ENCODE assay signal across 8 mouse cellular contexts in the genomic region with DNA sequence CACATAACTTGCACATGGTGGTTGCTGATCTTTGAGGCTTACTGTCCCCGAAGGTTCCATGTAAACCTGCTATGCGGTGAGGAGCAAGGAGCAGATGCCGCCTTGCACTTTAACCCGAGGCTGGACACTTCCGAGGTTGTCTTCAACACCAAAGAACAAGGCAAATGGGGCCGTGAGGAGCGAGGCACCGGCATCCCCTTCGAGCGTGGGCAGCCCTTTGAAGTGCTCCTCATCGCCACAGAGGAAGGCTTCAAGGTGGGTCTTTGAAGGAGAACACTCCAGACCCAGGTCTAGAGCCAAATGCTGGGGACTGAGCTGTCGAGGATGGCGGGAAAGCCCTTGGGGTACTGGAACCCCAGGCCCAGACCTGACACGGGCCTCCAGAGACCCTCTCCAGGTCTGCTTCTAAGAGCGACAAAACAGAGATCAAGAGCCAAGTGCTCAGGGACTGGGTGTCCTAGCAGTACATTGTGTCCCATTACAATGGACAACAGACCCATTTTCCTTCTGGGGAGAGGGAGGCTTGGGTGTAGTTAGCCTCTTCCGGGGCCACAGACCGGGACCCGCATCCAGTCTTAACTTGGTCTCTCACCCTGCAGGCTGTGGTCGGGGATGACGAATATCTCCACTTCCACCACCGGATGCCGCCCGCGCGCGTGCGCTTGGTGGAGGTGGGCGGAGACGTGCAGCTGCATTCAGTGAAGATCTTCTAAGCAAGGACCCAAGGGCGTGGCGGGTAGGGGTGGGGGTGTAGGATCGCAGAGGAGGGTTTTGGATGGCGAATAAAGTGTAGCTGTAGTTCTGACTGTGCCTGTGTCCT. TPM values are rescaled to one million over a fixed set of nuclear protein-coding genes. Genes with fewer than 3 reads are reported as not detected.
DNase-seq lines count a peak whose midpoint lies in the region; ATAC-seq lines count a peak whose summit lies in the region.

No protein-coding gene starts in this region.

- no peaks in the 10 kb centered on the region for H3K36me3 ChIP-seq in forebrain, embryonic 12.5 days (replicated peaks)
- H3K36me3 ChIP-seq in heart, embryonic 16.5 days (ENCODE audit: control insufficient read depth, insufficient read depth) = no peaks in the 10 kb centered on the region
- no peaks in the 10 kb centered on the region for H3K36me3 ChIP-seq in liver, embryonic 13.5 days
- no peaks in the 10 kb centered on the region for H3K36me3 ChIP-seq in stomach, embryonic 16.5 days (ENCODE audit: control insufficient read depth, insufficient read depth, low read length)

- no peak overlapping the region for H3K27ac ChIP-seq in forebrain, embryonic 12.5 days
- H3K27ac ChIP-seq in heart, embryonic 16.5 days (ENCODE audit: low read length) = peak overlapping the region; percentile 50; the same call in 1 of the 2 replicates
- peak overlapping the region; percentile 66 for H3K27ac ChIP-seq in liver, embryonic 13.5 days
- peak overlapping the region; percentile 61 for H3K27ac ChIP-seq in stomach, embryonic 16.5 days (ENCODE audit: low read length)

- peaks cover 11% of the 10 kb centered on the region for H3K4me1 ChIP-seq in forebrain, embryonic 12.5 days
- peaks cover 9% of the 10 kb centered on the region for H3K4me1 ChIP-seq in heart, embryonic 16.5 days (ENCODE audit: control insufficient read depth, insufficient read depth, low read length)
- peaks cover 39% of the 10 kb centered on the region for H3K4me1 ChIP-seq in liver, embryonic 13.5 days (replicated peaks)
- peaks cover 30% of the 10 kb centered on the region for H3K4me1 ChIP-seq in stomach, embryonic 16.5 days (ENCODE audit: control insufficient read depth, insufficient read depth, low read length)

- H3K9ac ChIP-seq in forebrain, embryonic 12.5 days = peak overlapping the region; percentile 25; the same call in 1 of the 2 replicates
- H3K9ac ChIP-seq in heart, embryonic 16.5 days (ENCODE audit: low read length) = peak overlapping the region; percentile 69
- peak overlapping the region; percentile 60 for H3K9ac ChIP-seq in liver, embryonic 13.5 days
- peak overlapping the region; percentile 56 for H3K9ac ChIP-seq in stomach, embryonic 16.5 days (ENCODE audit: low read length)

- peak; percentile 93 for DNase-seq in 3134 (ENCODE audit: extremely low read depth, insufficient read length, low spot score)
- DNase-seq in adrenal gland, adult 8-10 months = peak; percentile 77
- peak; percentile 77 to 88 for DNase-seq in kidney, postnatal 25 days
- DNase-seq in liver, embryonic 13.5 days = peak; percentile 85
- DNase-seq in naive thymus-derived CD4-positive, alpha-beta T cell, adult 2 months (ENCODE audit: low read depth) = peak; percentile 98

- peak overlapping the region; percentile 21 for H3K4me3 ChIP-seq in forebrain, embryonic 12.5 days (replicated peaks)
- H3K4me3 ChIP-seq in heart, embryonic 16.5 days (ENCODE audit: low read length) = peak overlapping the region; percentile 34
- H3K4me3 ChIP-seq in liver, embryonic 13.5 days (replicated peaks) = peak overlapping the region; percentile 38
- H3K4me3 ChIP-seq in stomach, embryonic 16.5 days (replicated peaks; ENCODE audit: low read length) = peak overlapping the region; percentile 26

- ATAC-seq in forebrain, embryonic 12.5 days (ENCODE audit: low FRiP score) = peak; percentile 63; the same call in 1 of the 2 replicates
- peak; percentile 62 for ATAC-seq in heart, embryonic 16.5 days (replicated peaks; ENCODE audit: extremely low read depth, insufficient read depth, low FRiP score)
- ATAC-seq in liver, embryonic 13.5 days (ENCODE audit: low read depth) = peak; percentile 79
- ATAC-seq in stomach, embryonic 16.5 days (ENCODE audit: insufficient read depth, low FRiP score) = peak; percentile 84

- H3K4me2 ChIP-seq in forebrain, embryonic 12.5 days = peak overlapping the region; percentile 50
- peak overlapping the region; percentile 70 for H3K4me2 ChIP-seq in heart, embryonic 16.5 days (ENCODE audit: low read depth, low read length)
- H3K4me2 ChIP-seq in liver, embryonic 13.5 days = peak overlapping the region; percentile 66
- H3K4me2 ChIP-seq in stomach, embryonic 16.5 days (ENCODE audit: low read depth, low read length) = peak overlapping the region; percentile 56

- H3K27me3 ChIP-seq in forebrain, embryonic 12.5 days = no peaks in the 10 kb centered on the region
- no peaks in the 10 kb centered on the region for H3K27me3 ChIP-seq in heart, embryonic 16.5 days (ENCODE audit: control insufficient read depth, insufficient read depth, low read length)
- H3K27me3 ChIP-seq in liver, embryonic 13.5 days = no peaks in the 10 kb centered on the region
- H3K27me3 ChIP-seq in stomach, embryonic 16.5 days (ENCODE audit: control insufficient read depth, insufficient read depth, low read length) = no peaks in the 10 kb centered on the region

- WGBS in forebrain, embryonic 12.5 days = 50% methylated on average over 33 of the region's 33 CpGs
- WGBS in heart, embryonic 16.5 days = 39% methylated on average over 33 of the region's 33 CpGs
- 32% methylated on average over 33 of the region's 33 CpGs for WGBS in liver, embryonic 13.5 days (ENCODE audit: insufficient replicate concordance)
- WGBS in stomach, embryonic 16.5 days = 36% methylated on average over 33 of the region's 33 CpGs

- 0 out of 2 replicates have a peak, but pooled peaks cover 4% of the 10 kb centered on the region for H3K9me3 ChIP-seq in forebrain, embryonic 12.5 days
- H3K9me3 ChIP-seq in heart, embryonic 16.5 days (replicated peaks; ENCODE audit: control insufficient read depth, low read length) = peaks cover 4% of the 10 kb centered on the region
- peaks cover 4% of the 10 kb centered on the region; the same call in 1 of the 2 replicates for H3K9me3 ChIP-seq in liver, embryonic 13.5 days (replicated peaks)
- H3K9me3 ChIP-seq in stomach, embryonic 16.5 days (replicated peaks; ENCODE audit: control insufficient read depth, low read length) = peaks cover 3% of the 10 kb centered on the region; the same call in 1 of the 2 replicates

RNA-seq across cellular contexts. Expression of gene Lgals7, which starts 2.0 kb away (rescaled TPM):
- total RNA-seq in adrenal gland, adult 8-10 months (2022) = 1 to 10 TPM in 1 of 4 experiments, not detected in 3; 1.2 TPM
- 1.1 and 1.9 TPM in 2 replicates for polyA plus RNA-seq in forebrain, embryonic 12.5 days (2016; fragmentation: Nextera tagmentation; extraction: Ambion mirVana)
- 1.5 and 2.1 TPM in 2 replicates for polyA plus RNA-seq in heart, embryonic 16.5 days (2015; fragmentation: Nextera tagmentation; extraction: Ambion mirVana)
- polyA plus RNA-seq in liver, embryonic 13.5 days (2015; fragmentation: Nextera tagmentation; extraction: Ambion mirVana) = 0.44 TPM in 1 of 2 replicates, not detected in the other
- polyA plus RNA-seq in stomach, embryonic 16.5 days (2015; fragmentation: Nextera tagmentation; extraction: Ambion mirVana) = 5.8 and 9.9 TPM in 2 replicates

RNA-seq across cellular contexts. Expression of gene Capn12, which starts 15.5 kb away (rescaled TPM):
- total RNA-seq in adrenal gland, adult 8-10 months (2022) = under 1 TPM in 3 of 4 experiments, not detected in 1; 0.12 to 0.16 (median 0.15) TPM
- polyA plus RNA-seq in forebrain, embryonic 12.5 days (2016; fragmentation: Nextera tagmentation; extraction: Ambion mirVana) = 0.24 and 0.57 TPM in 2 replicates
- polyA plus RNA-seq in heart, embryonic 16.5 days (2015; fragmentation: Nextera tagmentation; extraction: Ambion mirVana) = 0.41 and 0.42 TPM in 2 replicates
- polyA plus RNA-seq in liver, embryonic 13.5 days (2015; fragmentation: Nextera tagmentation; extraction: Ambion mirVana) = 0.09 and 0.13 TPM in 2 replicates
- polyA plus RNA-seq in stomach, embryonic 16.5 days (2015; fragmentation: Nextera tagmentation; extraction: Ambion mirVana) = 0.56 and 0.59 TPM in 2 replicates

RNA-seq across cellular contexts. Expression of gene Lgals4, which starts 32.0 kb away (rescaled TPM):
- 10 to 100 TPM in 2 of 4 experiments, 1 to 10 TPM in 2; 6.6 to 34.6 (median 18.8) TPM for total RNA-seq in adrenal gland, adult 8-10 months (2022)
- polyA plus RNA-seq in forebrain, embryonic 12.5 days (2016; fragmentation: Nextera tagmentation; extraction: Ambion mirVana) = 1.7 and 2.8 TPM in 2 replicates
- 12.3 and 17.4 TPM in 2 replicates for polyA plus RNA-seq in heart, embryonic 16.5 days (2015; fragmentation: Nextera tagmentation; extraction: Ambion mirVana)
- 1.6 and 3.1 TPM in 2 replicates for polyA plus RNA-seq in liver, embryonic 13.5 days (2015; fragmentation: Nextera tagmentation; extraction: Ambion mirVana)
- 353 and 382 TPM in 2 replicates for polyA plus RNA-seq in stomach, embryonic 16.5 days (2015; fragmentation: Nextera tagmentation; extraction: Ambion mirVana)

RNA-seq across cellular contexts. Expression of gene Ech1, which starts 40.7 kb away (rescaled TPM):
- 100 to 1,000 TPM; 402 to 476 (median 431) TPM for total RNA-seq in adrenal gland, adult 8-10 months (2022)
- 63.9 and 64.2 TPM in 2 replicates for polyA plus RNA-seq in forebrain, embryonic 12.5 days (2016; fragmentation: Nextera tagmentation; extraction: Ambion mirVana)
- 281 and 288 TPM in 2 replicates for polyA plus RNA-seq in heart, embryonic 16.5 days (2015; fragmentation: Nextera tagmentation; extraction: Ambion mirVana)
- 74.5 and 77.7 TPM in 2 replicates for polyA plus RNA-seq in liver, embryonic 13.5 days (2015; fragmentation: Nextera tagmentation; extraction: Ambion mirVana)
- polyA plus RNA-seq in stomach, embryonic 16.5 days (2015; fragmentation: Nextera tagmentation; extraction: Ambion mirVana) = 227 and 230 TPM in 2 replicates

RNA-seq across cellular contexts. Expression of gene Hnrnpl, which starts 57.4 kb away (rescaled TPM):
- 100 to 1,000 TPM; 331 to 473 (median 439) TPM for total RNA-seq in adrenal gland, adult 8-10 months (2022)
- polyA plus RNA-seq in forebrain, embryonic 12.5 days (2016; fragmentation: Nextera tagmentation; extraction: Ambion mirVana) = 267 and 357 TPM in 2 replicates
- polyA plus RNA-seq in heart, embryonic 16.5 days (2015; fragmentation: Nextera tagmentation; extraction: Ambion mirVana) = 135 and 139 TPM in 2 replicates
- 130 and 154 TPM in 2 replicates for polyA plus RNA-seq in liver, embryonic 13.5 days (2015; fragmentation: Nextera tagmentation; extraction: Ambion mirVana)
- 170 and 200 TPM in 2 replicates for polyA plus RNA-seq in stomach, embryonic 16.5 days (2015; fragmentation: Nextera tagmentation; extraction: Ambion mirVana)

Comparison
In these comparisons a context has a peak if more than half of its experiments do, and no peak if none do; other contexts are left out.
1. RNA of gene Lgals4, which starts 32.0 kb away (polyA plus RNA-seq): 353 to 382 TPM in stomach, embryonic 16.5 days; 12.3 to 17.4 TPM in heart, embryonic 16.5 days, 1.7 to 2.8 TPM in forebrain, embryonic 12.5 days and 1.6 to 3.1 TPM in liver, embryonic 13.5 days; every median in the first group is over 10 times any median in the second.
2. Peak in every context shown above with its lines, with median percentiles within 50 percentile points of each other: DNase-seq, ATAC-seq, H3K4me2 ChIP-seq, H3K4me3 ChIP-seq and H3K9ac ChIP-seq.